Mouse (Mus musculus): ENCODE results near the gene Klhdc8a. TPM values are rescaled to one million over a fixed set of nuclear protein-coding genes. Genes with fewer than 3 reads are reported as not detected.

The Klhdc8a gene
- polyA plus RNA-seq, 1 experiment from 2014 or later, result 0.56 TPM

DNA sequence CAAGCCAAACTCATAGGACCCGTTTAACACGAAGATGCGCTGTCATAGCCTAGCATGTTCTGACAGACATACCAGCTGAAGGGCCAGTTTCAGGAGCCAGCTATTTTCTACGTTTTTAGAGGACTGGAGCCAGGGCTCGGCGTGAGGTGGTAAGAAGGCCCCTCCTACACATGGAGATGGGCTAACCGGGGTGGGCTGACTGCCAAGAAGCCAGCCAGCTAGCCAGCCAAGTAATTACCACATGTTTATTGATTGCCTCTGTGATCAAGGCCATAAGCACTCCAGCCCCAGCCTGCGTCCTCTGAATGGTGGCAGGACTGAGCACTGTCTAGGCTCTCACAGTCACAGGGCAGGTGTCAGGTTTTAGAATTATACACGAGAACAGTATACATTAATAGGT is 28.4 kb downstream of the Klhdc8a start:
- peaks cover 22% of the 10 kb centered on the region for H3K4me1 ChIP-seq (ENCODE audit: control insufficient read depth, insufficient read depth, low read length)
- ATAC-seq (replicated peaks; ENCODE audit: insufficient number of reproducible peaks, low FRiP score, low TSS enrichment), result no peak
- no peak overlapping the region for H3K9ac ChIP-seq (ENCODE audit: low read depth, low read length)
- WGBS (ENCODE audit: insufficient replicate concordance), result 72% methylated on average over 9 of the region's 9 CpGs
- H3K27ac ChIP-seq (ENCODE audit: low read depth, low read length), result no peak overlapping the region
- H3K36me3 ChIP-seq (ENCODE audit: control insufficient read depth, insufficient read depth, low read length), result peaks cover 4% of the 10 kb centered on the region; the same call in 1 of the 2 replicates
- H3K4me2 ChIP-seq, result no peak overlapping the region
- H3K4me3 ChIP-seq (ENCODE audit: low read depth, low read length), result no peak overlapping the region
- H3K9me3 ChIP-seq (replicated peaks; ENCODE audit: control insufficient read depth, low read length), result no peaks in the 10 kb centered on the region
- H3K27me3 ChIP-seq (ENCODE audit: control insufficient read depth, insufficient read depth, low read length), result no peaks in the 10 kb centered on the region

DNA sequence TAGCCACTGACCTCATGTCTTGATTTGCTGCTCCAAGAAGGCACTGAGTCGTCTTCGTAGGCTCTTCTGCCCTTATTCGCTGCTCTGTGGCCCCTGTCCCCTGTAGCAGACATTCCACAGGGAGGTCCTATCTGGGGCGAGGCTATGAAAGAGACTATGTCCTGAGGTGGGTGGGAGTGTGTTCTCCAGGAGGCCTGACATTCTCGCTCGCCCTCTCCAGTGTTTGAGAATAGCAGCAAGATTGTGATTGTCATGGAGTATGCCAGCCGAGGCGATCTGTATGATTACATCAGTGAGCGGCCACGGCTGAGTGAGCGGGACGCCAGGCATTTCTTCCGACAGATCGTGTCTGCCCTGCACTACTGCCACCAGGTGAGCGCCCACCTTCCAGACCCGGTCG is 29.1 kb downstream of the Klhdc8a start:
- Histone ChIP-seq H3K27me3 (ENCODE audit: control insufficient read depth, insufficient read depth, low read length) (no peaks in the 10 kb centered on the region), H3K9me3 (replicated peaks; ENCODE audit: control insufficient read depth, low read length) (no peaks in the 10 kb centered on the region), H3K4me2 (no peak overlapping the region), H3K4me3 (ENCODE audit: low read depth, low read length) (no peak overlapping the region), H3K27ac (ENCODE audit: low read depth, low read length) (no peak overlapping the region), H3K4me1 (ENCODE audit: control insufficient read depth, insufficient read depth, low read length) (peaks cover 19% of the 10 kb centered on the region), H3K9ac (ENCODE audit: low read depth, low read length) (no peak overlapping the region), H3K36me3 (ENCODE audit: control insufficient read depth, insufficient read depth, low read length) (peaks cover 7% of the 10 kb centered on the region; the same call in 1 of the 2 replicates)
- 61% methylated on average over 17 of the region's 17 CpGs for WGBS (ENCODE audit: insufficient replicate concordance)
- no peak for ATAC-seq (replicated peaks; ENCODE audit: insufficient number of reproducible peaks, low FRiP score, low TSS enrichment)

DNA sequence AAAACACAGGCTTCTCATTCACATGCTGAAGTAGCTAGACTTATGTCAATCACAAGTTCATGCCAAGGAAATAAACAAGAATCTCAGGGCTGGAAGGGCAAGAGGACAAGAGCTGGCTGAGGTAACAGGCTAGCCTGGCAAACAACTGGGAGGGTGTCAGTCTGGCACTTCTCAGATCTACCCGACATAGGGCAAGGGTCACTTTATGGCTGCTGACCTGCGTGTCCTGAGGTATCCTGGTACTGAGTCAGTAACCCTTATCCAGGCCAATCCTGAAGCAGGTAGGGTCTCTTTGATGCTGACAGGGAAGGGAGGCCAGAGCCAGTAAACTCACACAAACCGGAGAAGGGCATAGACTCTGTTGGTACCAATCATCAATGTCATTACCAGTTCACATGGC is 30.1 kb downstream of the Klhdc8a start:
- Histone ChIP-seq H3K4me1 (ENCODE audit: control insufficient read depth, insufficient read depth, low read length) (peaks cover 16% of the 10 kb centered on the region), H3K4me3 (ENCODE audit: low read depth, low read length) (no peak overlapping the region), H3K9me3 (replicated peaks; ENCODE audit: control insufficient read depth, low read length) (no peaks in the 10 kb centered on the region), H3K9ac (ENCODE audit: low read depth, low read length) (no peak overlapping the region), H3K4me2 (no peak overlapping the region), H3K27ac (ENCODE audit: low read depth, low read length) (no peak overlapping the region), H3K27me3 (ENCODE audit: control insufficient read depth, insufficient read depth, low read length) (no peaks in the 10 kb centered on the region), H3K36me3 (ENCODE audit: control insufficient read depth, insufficient read depth, low read length) (peaks cover 7% of the 10 kb centered on the region; the same call in 1 of the 2 replicates)
- ATAC-seq (replicated peaks; ENCODE audit: insufficient number of reproducible peaks, low FRiP score, low TSS enrichment), result no peak
- 76% methylated on average over 3 of the region's 3 CpGs for WGBS (ENCODE audit: insufficient replicate concordance)

DNA sequence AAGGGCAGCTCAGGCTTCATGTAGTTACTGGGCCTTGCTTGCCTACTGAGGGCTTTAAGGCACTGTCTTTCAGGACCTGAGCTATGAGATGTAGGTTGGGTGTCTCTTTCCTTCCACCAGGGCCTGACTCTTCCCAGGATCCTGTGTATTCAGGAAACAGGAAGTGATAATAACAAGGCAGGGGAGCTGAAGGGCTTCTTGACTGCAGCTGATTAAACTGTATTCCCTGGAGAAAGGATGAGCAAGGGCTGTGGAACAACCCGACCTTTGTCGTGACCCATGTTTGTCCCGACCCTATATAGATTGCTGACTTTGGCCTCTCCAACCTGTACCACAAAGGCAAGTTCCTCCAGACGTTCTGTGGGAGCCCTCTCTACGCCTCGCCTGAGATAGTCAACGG is 31.2 kb downstream of the Klhdc8a start:
- Histone ChIP-seq H3K27ac (ENCODE audit: low read depth, low read length) (no peak overlapping the region), H3K4me1 (ENCODE audit: control insufficient read depth, insufficient read depth, low read length) (peaks cover 25% of the 10 kb centered on the region), H3K4me2 (no peak overlapping the region), H3K36me3 (ENCODE audit: control insufficient read depth, insufficient read depth, low read length) (peaks cover 7% of the 10 kb centered on the region; the same call in 1 of the 2 replicates), H3K4me3 (ENCODE audit: low read depth, low read length) (no peak overlapping the region), H3K9me3 (replicated peaks; ENCODE audit: control insufficient read depth, low read length) (no peaks in the 10 kb centered on the region), H3K27me3 (ENCODE audit: control insufficient read depth, insufficient read depth, low read length) (no peaks in the 10 kb centered on the region), H3K9ac (ENCODE audit: low read depth, low read length) (no peak overlapping the region)
- no peak for ATAC-seq (replicated peaks; ENCODE audit: insufficient number of reproducible peaks, low FRiP score, low TSS enrichment)
- 67% methylated on average over 7 of the region's 7 CpGs for WGBS (ENCODE audit: insufficient replicate concordance)

DNA sequence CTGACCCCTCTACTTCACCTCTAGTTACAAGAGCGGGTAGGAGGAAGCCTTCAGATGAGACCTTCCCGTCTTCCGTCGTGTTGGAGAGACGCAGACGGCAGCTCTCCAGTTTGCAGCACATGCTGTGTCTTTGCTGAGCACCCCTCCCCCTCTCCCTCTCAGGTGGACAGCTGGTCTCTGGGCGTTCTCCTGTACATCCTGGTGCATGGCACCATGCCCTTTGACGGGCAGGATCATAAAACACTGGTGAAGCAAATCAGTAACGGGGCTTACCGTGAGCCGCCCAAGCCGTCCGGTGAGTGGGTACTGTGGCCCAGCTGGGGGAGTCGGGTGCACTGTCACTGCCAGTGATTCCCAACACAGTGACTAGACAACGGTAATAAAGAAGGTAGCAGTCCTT is 32.0 kb downstream of the Klhdc8a start:
- Histone ChIP-seq H3K4me1 (ENCODE audit: control insufficient read depth, insufficient read depth, low read length) (peaks cover 33% of the 10 kb centered on the region), H3K9ac (ENCODE audit: low read depth, low read length) (no peak overlapping the region), H3K4me2 (no peak overlapping the region), H3K36me3 (ENCODE audit: control insufficient read depth, insufficient read depth, low read length) (peaks cover 7% of the 10 kb centered on the region; the same call in 1 of the 2 replicates), H3K27ac (ENCODE audit: low read depth, low read length) (no peak overlapping the region), H3K9me3 (replicated peaks; ENCODE audit: control insufficient read depth, low read length) (no peaks in the 10 kb centered on the region), H3K27me3 (ENCODE audit: control insufficient read depth, insufficient read depth, low read length) (no peaks in the 10 kb centered on the region), H3K4me3 (ENCODE audit: low read depth, low read length) (no peak overlapping the region)
- 80% methylated on average over 15 of the region's 15 CpGs for WGBS (ENCODE audit: insufficient replicate concordance)
- ATAC-seq (replicated peaks; ENCODE audit: insufficient number of reproducible peaks, low FRiP score, low TSS enrichment), result no peak

DNA sequence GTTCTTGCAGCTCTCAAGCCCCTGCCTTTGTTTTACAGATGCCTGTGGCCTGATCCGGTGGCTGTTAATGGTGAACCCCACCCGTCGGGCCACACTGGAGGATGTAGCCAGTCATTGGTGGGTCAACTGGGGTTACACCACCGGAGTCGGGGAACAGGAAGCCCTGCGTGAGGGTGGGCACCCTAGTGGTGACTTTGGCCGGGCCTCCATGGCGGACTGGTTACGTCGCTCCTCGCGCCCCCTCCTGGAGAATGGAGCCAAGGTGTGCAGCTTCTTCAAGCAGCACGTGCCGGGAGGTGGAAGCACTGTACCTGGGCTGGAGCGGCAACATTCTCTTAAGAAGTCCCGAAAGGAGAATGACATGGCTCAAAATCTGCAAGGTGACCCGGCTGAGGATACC is 32.9 kb downstream of the Klhdc8a start:
- 75% methylated on average over 17 of the region's 17 CpGs for WGBS (ENCODE audit: insufficient replicate concordance)
- H3K9me3 ChIP-seq (replicated peaks; ENCODE audit: control insufficient read depth, low read length), result no peaks in the 10 kb centered on the region
- H3K27ac ChIP-seq (ENCODE audit: low read depth, low read length), result no peak overlapping the region
- H3K9ac ChIP-seq (ENCODE audit: low read depth, low read length), result no peak overlapping the region
- ATAC-seq (replicated peaks; ENCODE audit: insufficient number of reproducible peaks, low FRiP score, low TSS enrichment), result no peak
- no peaks in the 10 kb centered on the region for H3K27me3 ChIP-seq (ENCODE audit: control insufficient read depth, insufficient read depth, low read length)
- H3K4me1 ChIP-seq (ENCODE audit: control insufficient read depth, insufficient read depth, low read length), result peaks cover 37% of the 10 kb centered on the region
- H3K4me2 ChIP-seq, result no peak overlapping the region
- H3K4me3 ChIP-seq (ENCODE audit: low read depth, low read length), result no peak overlapping the region
- peaks cover 3% of the 10 kb centered on the region; the same call in 1 of the 2 replicates for H3K36me3 ChIP-seq (ENCODE audit: control insufficient read depth, insufficient read depth, low read length)

DNA sequence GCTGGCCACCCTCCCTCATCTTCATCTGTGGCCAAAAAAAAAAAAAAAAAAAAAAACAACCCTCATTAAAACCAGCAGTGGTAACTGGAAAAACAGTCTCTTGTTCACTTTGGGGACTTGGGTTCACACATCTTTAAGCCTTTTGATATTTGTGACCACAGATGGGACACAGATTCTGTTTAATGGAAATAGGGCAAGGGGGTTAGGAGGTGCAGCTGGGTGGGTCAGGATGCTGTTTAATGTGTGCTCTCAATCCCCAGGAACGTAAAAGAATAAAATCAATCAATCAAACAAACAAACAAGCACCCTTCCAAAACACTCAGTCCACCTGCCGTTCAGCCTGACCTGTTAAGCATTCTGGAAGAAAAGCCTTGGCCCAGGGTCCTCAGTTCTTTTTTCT is 34.8 kb downstream of the Klhdc8a start:
- Histone ChIP-seq H3K27ac (ENCODE audit: low read depth, low read length) (peak overlapping the region; percentile 75), H3K4me1 (ENCODE audit: control insufficient read depth, insufficient read depth, low read length) (peaks cover 43% of the 10 kb centered on the region), H3K9me3 (replicated peaks; ENCODE audit: control insufficient read depth, low read length) (no peaks in the 10 kb centered on the region), H3K4me3 (ENCODE audit: low read depth, low read length) (no peak overlapping the region), H3K4me2 (peak overlapping the region; percentile 34; the same call in 1 of the 2 replicates), H3K9ac (ENCODE audit: low read depth, low read length) (no peak overlapping the region), H3K36me3 (ENCODE audit: control insufficient read depth, insufficient read depth, low read length) (peaks cover 3% of the 10 kb centered on the region; the same call in 1 of the 2 replicates), H3K27me3 (ENCODE audit: control insufficient read depth, insufficient read depth, low read length) (no peaks in the 10 kb centered on the region)
- WGBS (ENCODE audit: insufficient replicate concordance), result 24% methylated on average over 2 of the region's 2 CpGs
- ATAC-seq (replicated peaks; ENCODE audit: insufficient number of reproducible peaks, low FRiP score, low TSS enrichment), result no peak

DNA sequence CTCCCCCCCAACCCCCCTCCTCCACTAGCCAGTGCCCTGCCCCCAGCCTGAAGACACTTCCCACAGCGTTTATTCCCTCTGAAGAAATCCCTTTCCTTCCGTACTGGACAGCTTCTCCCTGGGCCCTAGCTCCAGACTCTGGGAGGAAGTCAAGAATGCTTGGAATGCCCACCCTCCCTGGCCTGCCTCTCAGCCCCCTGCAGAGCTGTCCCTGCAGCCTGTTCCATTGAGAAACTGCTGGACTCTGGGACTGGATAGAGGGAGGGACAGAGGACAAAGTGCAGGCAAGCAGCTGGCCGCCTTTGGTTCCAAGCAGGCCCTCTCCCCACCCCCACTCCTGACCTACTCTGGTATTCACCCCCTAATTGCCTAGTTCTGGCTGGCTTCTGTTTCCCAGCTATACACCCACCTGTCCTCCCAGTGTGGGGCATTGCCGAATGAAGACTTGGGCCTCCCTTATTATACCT is 35.3 kb downstream of the Klhdc8a start:
- peaks cover 3% of the 10 kb centered on the region; the same call in 1 of the 2 replicates for H3K36me3 ChIP-seq (ENCODE audit: control insufficient read depth, insufficient read depth, low read length)
- H3K9me3 ChIP-seq (replicated peaks; ENCODE audit: control insufficient read depth, low read length), result no peaks in the 10 kb centered on the region
- ATAC-seq (replicated peaks; ENCODE audit: insufficient number of reproducible peaks, low FRiP score, low TSS enrichment), result peak; percentile 69; the same call in 1 of the 2 replicates
- no peak overlapping the region for H3K4me3 ChIP-seq (ENCODE audit: low read depth, low read length)
- peak overlapping the region; percentile 75 for H3K27ac ChIP-seq (ENCODE audit: low read depth, low read length)
- no peak overlapping the region for H3K9ac ChIP-seq (ENCODE audit: low read depth, low read length)
- H3K27me3 ChIP-seq (ENCODE audit: control insufficient read depth, insufficient read depth, low read length), result no peaks in the 10 kb centered on the region
- peaks cover 44% of the 10 kb centered on the region for H3K4me1 ChIP-seq (ENCODE audit: control insufficient read depth, insufficient read depth, low read length)
- peak overlapping the region; percentile 34 for H3K4me2 ChIP-seq
- WGBS (ENCODE audit: insufficient replicate concordance), result 2% methylated on average over 4 of the region's 4 CpGs

DNA sequence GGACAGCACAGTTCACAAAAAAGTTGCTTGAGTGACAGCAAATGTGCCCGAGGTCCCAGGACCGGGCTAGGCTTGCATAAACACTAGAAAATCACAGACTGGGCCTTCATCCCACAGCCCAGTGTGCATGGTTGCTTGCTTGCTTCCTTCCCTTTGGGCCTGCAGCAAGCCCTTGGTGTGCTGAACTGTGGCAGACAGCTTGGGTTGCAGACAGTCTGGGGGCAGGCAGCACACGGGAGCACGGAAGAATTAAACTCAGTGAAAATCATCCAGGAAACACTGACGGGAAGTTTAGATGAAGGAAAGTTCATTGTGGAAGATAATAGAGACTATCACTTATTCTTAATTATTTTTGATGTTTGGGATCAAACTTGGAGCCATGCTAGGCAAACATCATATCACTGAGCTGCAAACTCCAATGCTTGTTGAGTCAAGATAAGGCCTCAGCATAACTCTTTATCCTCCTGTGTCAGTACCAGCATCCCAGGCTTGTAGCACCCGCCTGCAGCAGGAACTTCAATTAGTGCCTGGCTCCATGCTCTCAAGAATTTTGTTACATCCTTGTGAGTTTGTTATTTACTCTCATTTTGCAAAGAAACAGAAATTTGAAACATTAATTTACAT is 35.9 kb downstream of the Klhdc8a start:
- H3K4me3 ChIP-seq (ENCODE audit: low read depth, low read length), result no peak overlapping the region
- WGBS (ENCODE audit: insufficient replicate concordance), result 19% methylated on average over 6 of the region's 6 CpGs
- peak overlapping the region; percentile 34 for H3K4me2 ChIP-seq
- H3K4me1 ChIP-seq (ENCODE audit: control insufficient read depth, insufficient read depth, low read length), result peaks cover 44% of the 10 kb centered on the region
- H3K9ac ChIP-seq (ENCODE audit: low read depth, low read length), result no peak overlapping the region
- no peaks in the 10 kb centered on the region for H3K27me3 ChIP-seq (ENCODE audit: control insufficient read depth, insufficient read depth, low read length)
- no peak for ATAC-seq (replicated peaks; ENCODE audit: insufficient number of reproducible peaks, low FRiP score, low TSS enrichment)
- no peaks in the 10 kb centered on the region for H3K9me3 ChIP-seq (replicated peaks; ENCODE audit: control insufficient read depth, low read length)
- H3K27ac ChIP-seq (ENCODE audit: low read depth, low read length), result peak overlapping the region; percentile 75
- peaks cover 3% of the 10 kb centered on the region; the same call in 1 of the 2 replicates for H3K36me3 ChIP-seq (ENCODE audit: control insufficient read depth, insufficient read depth, low read length)
